Mouse (Mus musculus): ENCODE data around the gene Thada. TPM values are rescaled to one million over a fixed set of nuclear protein-coding genes. Genes with fewer than 3 reads are reported as not detected.

Gene Thada
- total and polyA plus RNA-seq, 3 experiments = 17.3 to 26.7 (median 22.2) TPM

DNA sequence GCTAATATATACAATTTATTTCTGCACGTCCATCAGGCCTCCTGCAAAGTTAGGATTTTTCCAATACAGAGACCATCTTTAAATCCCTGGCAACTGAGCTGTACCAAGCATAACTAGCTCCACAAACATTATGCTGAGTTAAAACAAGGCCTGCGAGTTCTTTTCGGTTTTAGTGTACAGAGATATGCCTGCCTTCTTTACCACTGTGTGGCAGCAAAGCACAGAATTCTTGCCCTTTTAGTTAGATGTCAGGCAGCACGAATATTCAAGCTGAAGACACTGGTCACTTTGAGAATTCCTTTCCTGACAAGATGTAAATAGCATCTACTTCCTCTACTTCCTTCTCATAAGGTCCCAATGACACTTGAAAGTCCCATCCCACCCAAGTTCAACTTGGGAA, 8.3 kb upstream of the Thada start:
- no peaks in the 10 kb centered on the region for H3K9me3 ChIP-seq (replicated peaks; ENCODE audit: low read length)
- peak; percentile 47; the same call in 1 of the 2 replicates for TF ChIP-seq SMC3 (IDR thresholded peaks at IDR 0.05; ENCODE audit: low read depth, low read length)
- TF ChIP-seq CHD2 (IDR thresholded peaks at IDR 0.05; ENCODE audit: low read length) = no peak
- peak in 1 of 2 experiments; percentile 63; a peak in 2 of 4 replicates for TF ChIP-seq CTCF (conservative IDR thresholded peaks at IDR 0.05 in 1 of 2, IDR thresholded peaks at IDR 0.05 in 1 of 2; ENCODE audit: low read depth in 2 of 2, low read length in 2 of 2)
- TF ChIP-seq RAD21 (IDR thresholded peaks at IDR 0.05; ENCODE audit: low read depth, low read length) = peak; percentile 65
- in situ Hi-C loops (cut with MboI; ENCODE audit: low pct_ligation_motif_present, low pct_unique_long_range_greater_than_20kb, low sequenced_read_pairs) (no loop called here), dilution Hi-C loops (cut with MboI; ENCODE audit: extremely low pct_ligation_motif_present, extremely low pct_unique_long_range_greater_than_20kb, low sequenced_read_pairs) (no loop called here)
- no peak overlapping the region for H3K4me3 ChIP-seq (replicated peaks in 1 of 3; ENCODE audit: low read depth in 2 of 3, low read length in 2 of 3, poor library complexity in 1 of 3)
- no peaks in the 10 kb centered on the region for H3K36me3 ChIP-seq (replicated peaks in 1 of 2; ENCODE audit: control insufficient read depth in 1 of 2, insufficient read depth in 1 of 2, low read length in 1 of 2)
- no peak overlapping the region for H3K9ac ChIP-seq (ENCODE audit: insufficient read depth, low read depth)
- DNase-seq (ENCODE audit: extremely low read depth) = no peak
- no peak overlapping the region for H3K4me2 ChIP-seq (ENCODE audit: insufficient read depth, low read depth, poor library complexity, severe bottlenecking)
- no peak overlapping the region for H3K27ac ChIP-seq (ENCODE audit: insufficient read depth, low read depth)
- no peaks in the 10 kb centered on the region for H3K4me1 ChIP-seq (ENCODE audit: control insufficient read depth in 1 of 2, insufficient read depth in 2 of 2)
- no peaks in the 10 kb centered on the region for H3K79me2 ChIP-seq (replicated peaks; ENCODE audit: control insufficient read depth, extremely low read depth, insufficient read depth, poor library complexity, severe bottlenecking)
- peaks cover under 1% of the 10 kb centered on the region for H3K27me3 ChIP-seq (replicated peaks)

DNA sequence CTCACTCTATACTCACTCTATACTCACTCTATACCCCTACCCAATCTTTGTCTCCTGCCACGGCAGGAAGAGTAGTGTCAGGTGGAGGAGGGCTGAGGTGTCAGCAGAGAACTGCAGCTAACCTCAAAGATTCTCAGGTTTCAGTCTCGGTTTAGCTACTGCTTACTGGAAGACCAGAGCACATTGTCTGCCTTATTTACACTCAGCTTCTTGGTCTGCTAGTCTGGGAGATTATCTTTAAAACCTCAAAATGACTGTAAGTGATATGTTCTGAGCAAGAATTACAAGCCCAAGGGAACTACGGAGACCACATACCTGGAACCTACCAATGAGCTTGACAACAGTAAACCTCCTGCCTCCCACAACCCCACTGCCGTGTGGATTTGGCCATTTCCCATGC, 31.0 kb downstream of the Thada start:
- peak overlapping the region; percentile 18; the same call in 1 of the 2 replicates for H3K9ac ChIP-seq (ENCODE audit: insufficient read depth, low read depth)
- peaks cover 6 to 38% of the 10 kb centered on the region in 2 experiments; a peak in 2 of 4 replicates for H3K4me1 ChIP-seq (ENCODE audit: control insufficient read depth in 1 of 2, insufficient read depth in 2 of 2)
- H3K36me3 ChIP-seq (replicated peaks in 1 of 2; ENCODE audit: control insufficient read depth in 1 of 2, insufficient read depth in 1 of 2, low read length in 1 of 2) = peaks cover 48 to 75% of the 10 kb centered on the region in 2 experiments
- no peak overlapping the region for H3K4me3 ChIP-seq (replicated peaks in 1 of 3; ENCODE audit: low read depth in 2 of 3, low read length in 2 of 3, poor library complexity in 1 of 3)
- no peaks in the 10 kb centered on the region for H3K27me3 ChIP-seq (replicated peaks)
- H3K9me3 ChIP-seq (replicated peaks; ENCODE audit: low read length) = no peaks in the 10 kb centered on the region
- H3K27ac ChIP-seq (ENCODE audit: insufficient read depth, low read depth) = peak overlapping the region; percentile 97
- no peaks in the 10 kb centered on the region; the same call in 1 of the 2 replicates for H3K79me2 ChIP-seq (replicated peaks; ENCODE audit: control insufficient read depth, extremely low read depth, insufficient read depth, poor library complexity, severe bottlenecking)
- peak overlapping the region; percentile 90 for H3K4me2 ChIP-seq (ENCODE audit: insufficient read depth, low read depth, poor library complexity, severe bottlenecking)
- dilution Hi-C loops (cut with MboI; ENCODE audit: extremely low pct_ligation_motif_present, extremely low pct_unique_long_range_greater_than_20kb, low sequenced_read_pairs) (no loop called here), in situ Hi-C loops (cut with MboI; ENCODE audit: low pct_ligation_motif_present, low pct_unique_long_range_greater_than_20kb, low sequenced_read_pairs) (no loop called here)
- peak; percentile 80 for DNase-seq (ENCODE audit: extremely low read depth)
- TF ChIP-seq ZNF384 (IDR thresholded peaks at IDR 0.05; ENCODE audit: low read depth, low read length) = no peak
- no peak; the same call in 1 of the 2 replicates for TF ChIP-seq JUN (IDR thresholded peaks at IDR 0.05; ENCODE audit: insufficient read depth, low read depth, low read length)
- TF ChIP-seq BHLHE40 (IDR thresholded peaks at IDR 0.05; ENCODE audit: low read depth, low read length) = peak; percentile 58
- TF ChIP-seq USF1 (IDR thresholded peaks at IDR 0.05; ENCODE audit: low read depth, low read length) = no peak
- TF ChIP-seq HCFC1 (IDR thresholded peaks at IDR 0.05; ENCODE audit: low read depth, low read length) = no peak
- no peak for TF ChIP-seq ZKSCAN1 (IDR thresholded peaks at IDR 0.05; ENCODE audit: borderline replicate concordance, low read depth, low read length)
- no peak for TF ChIP-seq E2F4 (IDR thresholded peaks at IDR 0.05; ENCODE audit: insufficient replicate concordance, low read depth, low read length)
- no peak for TF ChIP-seq CTCF (conservative IDR thresholded peaks at IDR 0.05 in 1 of 2, IDR thresholded peaks at IDR 0.05 in 1 of 2; ENCODE audit: low read depth in 2 of 2, low read length in 2 of 2)
- TF ChIP-seq POLR2AphosphoS2 (IDR thresholded peaks at IDR 0.05; ENCODE audit: low read depth, low read length) = no peak
- TF ChIP-seq JUND (conservative IDR thresholded peaks at IDR 0.05; ENCODE audit: low read depth, low read length) = no peak; the same call in 1 of the 2 replicates
- TF ChIP-seq MXI1 (IDR thresholded peaks at IDR 0.05; ENCODE audit: low read depth, low read length) = no peak; the same call in 1 of the 2 replicates
- no peak; the same call in 1 of the 2 replicates for TF ChIP-seq EP300 (IDR thresholded peaks at IDR 0.05; ENCODE audit: low read length)
- no peak for TF ChIP-seq MAFK (IDR thresholded peaks at IDR 0.05; ENCODE audit: insufficient replicate concordance, low read length)
- no peak for TF ChIP-seq MAZ (IDR thresholded peaks at IDR 0.05; ENCODE audit: low read depth, low read length)
- no peak for TF ChIP-seq CHD2 (IDR thresholded peaks at IDR 0.05; ENCODE audit: low read length)
- no peak for TF ChIP-seq ELF1 (IDR thresholded peaks at IDR 0.05; ENCODE audit: low read depth, low read length)
- TF ChIP-seq USF2 (conservative IDR thresholded peaks at IDR 0.05; ENCODE audit: low read depth, low read length) = no peak
- peak; percentile 37; the same call in 1 of the 2 replicates for TF ChIP-seq MEF2A (IDR thresholded peaks at IDR 0.05; ENCODE audit: borderline replicate concordance, low read depth, low read length)
- no peak for TF ChIP-seq GABPA (IDR thresholded peaks at IDR 0.05; ENCODE audit: insufficient replicate concordance, low read depth, low read length)
- no peak for TF ChIP-seq NELFE (IDR thresholded peaks at IDR 0.05; ENCODE audit: low read depth, low read length)
- no peak for TF ChIP-seq KAT2A (IDR thresholded peaks at IDR 0.05; ENCODE audit: insufficient replicate concordance, low read length)
- no peak for TF ChIP-seq RCOR1 (conservative IDR thresholded peaks at IDR 0.05; ENCODE audit: low read depth, low read length)
- TF ChIP-seq NRF1 (IDR thresholded peaks at IDR 0.05; ENCODE audit: low read depth, low read length) = no peak
- TF ChIP-seq SIN3A (IDR thresholded peaks at IDR 0.05; ENCODE audit: low read length) = no peak
- no peak for TF ChIP-seq UBTF (IDR thresholded peaks at IDR 0.05; ENCODE audit: low read depth, low read length)
- TF ChIP-seq TBP (conservative IDR thresholded peaks at IDR 0.05; ENCODE audit: low read depth, low read length) = no peak
- no peak for TF ChIP-seq SMC3 (IDR thresholded peaks at IDR 0.05; ENCODE audit: low read depth, low read length)
- peak; percentile 48; the same call in 1 of the 2 replicates for TF ChIP-seq ETS1 (conservative IDR thresholded peaks at IDR 0.05; ENCODE audit: low read depth, low read length)
- TF ChIP-seq PAX5 (IDR thresholded peaks at IDR 0.05; ENCODE audit: low read length) = no peak
- peak; percentile 78; the same call in 1 of the 2 replicates for TF ChIP-seq IRF4 (IDR thresholded peaks at IDR 0.05; ENCODE audit: low read depth, low read length)
- no peak for TF ChIP-seq CHD1 (IDR thresholded peaks at IDR 0.05; ENCODE audit: low read depth, low read length)

Data from CH12.LX (cell line).